Mouse (Mus musculus) left cerebral cortex, postnatal 4 days (tissue): Measurements from ENCODE around the gene E130114P18Rik. TPM values are rescaled to one million over a fixed set of nuclear protein-coding genes. Genes with fewer than 3 reads are reported as not detected.

Source experiments
- DNase-seq: peaks from one replicate; pipeline ENCODE4 v3.0.0-alpha.2; 2022
- intact Hi-C: fragments of 180-260 bp; cut with DNase I; formaldehyde crosslinking; loops from one replicate; pipeline ENCODE4 v1.15.1; 2025
- total RNA-seq, 2 experiments: library from RNA; stranded (reverse); gene quantifications; 2 replicates each; pipeline ENCODE4 v1.2.3; 2021

The E130114P18Rik gene
- 1 to 10 TPM; 6.6 to 8.2 TPM for total RNA-seq

DNA sequence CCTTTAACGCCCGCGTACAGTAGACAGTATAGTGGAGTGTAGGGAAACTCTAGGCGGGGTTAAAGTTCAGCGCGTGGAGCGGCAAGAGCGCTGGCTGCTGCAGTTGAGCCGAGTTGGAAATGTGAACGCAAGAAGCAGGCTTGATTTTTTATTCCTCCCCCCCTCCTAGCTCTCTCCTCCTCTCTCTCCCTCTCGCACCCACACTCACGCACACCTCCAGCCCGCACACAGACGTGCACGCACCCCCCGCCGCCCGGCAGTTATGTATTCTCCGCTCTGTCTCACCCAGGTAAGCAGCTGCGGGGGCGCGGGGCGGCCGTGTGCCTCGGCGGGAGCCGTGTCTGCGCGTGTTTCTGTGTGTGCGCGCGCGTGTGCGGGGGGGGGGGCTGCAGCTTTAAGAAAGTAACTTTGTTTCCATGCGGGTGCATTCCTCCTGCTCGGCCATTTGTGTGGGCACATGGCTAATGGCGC, at the start of gene E130114P18Rik:
TSS of gene E130114P18Rik (minus strand) at position 373 of the 471 bp plus-strand sequence.
- DNase-seq: peak; percentile 69
- intact Hi-C loops: no loop called here

DNA sequence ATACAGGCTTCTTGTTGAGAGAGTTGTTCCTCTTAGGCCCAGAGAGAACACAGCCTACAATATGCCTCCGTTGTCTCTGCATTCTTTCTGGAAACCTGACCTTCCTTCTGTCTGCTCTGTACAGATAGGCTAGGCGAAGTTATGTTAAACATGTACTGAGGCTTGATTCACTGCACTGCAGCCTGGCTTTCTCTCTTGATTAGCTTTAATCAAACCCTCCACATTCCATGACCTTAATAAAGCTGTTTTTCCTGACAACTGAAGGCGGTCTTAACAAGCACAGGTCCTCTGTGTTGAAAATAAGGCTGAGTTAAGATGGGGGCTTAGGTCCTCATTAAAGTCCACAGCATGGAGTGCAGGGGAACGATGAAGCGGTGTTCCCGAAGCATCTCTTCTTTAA, 49.2 kb upstream of the E130114P18Rik start:
- no peak for DNase-seq
- intact Hi-C loops: no loop called here

DNA sequence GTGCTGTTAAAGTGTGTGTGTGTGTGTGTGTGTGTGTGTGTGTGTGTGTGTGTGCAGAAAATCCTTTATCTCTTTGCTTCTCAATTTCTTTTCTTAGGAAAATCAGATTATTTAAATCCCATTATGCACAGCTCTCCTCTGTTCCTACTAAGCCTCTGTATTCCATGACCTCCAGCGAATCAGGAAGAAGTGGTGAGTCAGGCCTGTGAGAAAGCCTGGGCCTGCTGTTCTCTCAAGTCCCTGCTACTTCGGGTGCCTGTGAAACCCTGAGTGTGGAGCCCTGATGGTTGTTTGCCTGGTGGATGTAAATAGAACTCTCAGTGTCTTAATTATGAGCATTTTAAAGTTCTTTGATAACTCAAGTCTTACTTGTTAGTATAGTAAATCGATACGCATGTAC, 48.0 kb upstream of the E130114P18Rik start:
- intact Hi-C loops: no loop called here
- DNase-seq: no peak

DNA sequence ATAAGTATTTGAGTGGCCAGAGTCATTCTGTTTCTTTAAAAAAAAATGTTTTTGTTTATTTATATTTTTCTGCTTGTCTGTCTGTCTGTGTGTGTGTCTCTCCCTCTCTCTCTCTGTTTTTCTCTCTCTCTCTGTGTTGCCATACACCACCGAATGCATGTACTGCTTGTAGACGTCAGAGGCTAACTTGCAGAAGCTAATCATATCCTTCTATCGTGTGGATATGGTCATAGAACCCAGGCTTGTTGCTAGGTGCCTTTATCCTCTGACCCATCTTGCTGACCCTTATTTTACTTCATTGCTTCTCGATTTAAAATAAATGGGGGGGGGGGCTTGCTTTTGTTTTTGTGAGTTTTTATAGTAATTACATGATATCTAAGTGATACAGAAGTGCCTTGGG, 47.6 kb upstream of the E130114P18Rik start:
- intact Hi-C loops: no loop called here
- no peak for DNase-seq

DNA sequence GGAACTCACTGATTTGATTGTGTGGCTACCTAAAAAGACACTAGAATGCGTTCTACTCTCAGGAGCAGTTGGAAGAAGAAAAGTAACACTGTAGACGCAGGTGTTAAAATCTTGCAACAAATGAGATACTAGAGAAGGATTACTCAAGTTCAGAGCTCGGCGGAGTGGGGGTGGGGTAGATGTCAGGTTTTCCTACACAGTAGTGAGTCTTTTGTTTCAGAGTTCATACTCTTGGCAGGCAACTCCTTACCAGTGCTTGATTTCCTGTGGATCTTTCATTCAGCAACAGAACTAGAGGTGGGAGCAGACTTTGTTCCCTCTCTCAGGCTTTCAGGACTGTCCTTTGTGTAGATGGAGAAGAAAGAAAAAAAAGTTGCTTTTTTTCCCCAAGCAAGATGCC, 46.6 kb upstream of the E130114P18Rik start:
- no peak for DNase-seq
- intact Hi-C loops: no loop called here

DNA sequence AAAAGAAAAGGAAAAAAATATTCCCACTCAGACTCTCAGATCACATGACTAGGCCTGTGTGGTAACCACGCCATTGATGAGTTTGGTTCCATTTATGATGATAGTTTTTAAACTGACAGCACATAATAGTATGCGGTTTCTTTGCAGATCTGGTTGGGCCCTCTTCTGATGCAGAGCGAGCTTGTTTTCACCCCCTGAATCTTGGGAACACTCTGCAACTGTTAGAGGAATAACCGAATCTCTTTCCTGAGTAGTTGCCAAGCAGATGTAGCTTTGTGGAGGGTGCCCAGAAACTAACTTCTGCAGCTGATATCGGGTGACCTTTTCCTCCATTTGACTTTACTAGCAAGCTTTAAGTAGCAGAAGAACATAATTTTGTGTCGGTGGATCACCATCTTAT, 45.6 kb upstream of the E130114P18Rik start:
- no peak for DNase-seq
- intact Hi-C loops: no loop called here

DNA sequence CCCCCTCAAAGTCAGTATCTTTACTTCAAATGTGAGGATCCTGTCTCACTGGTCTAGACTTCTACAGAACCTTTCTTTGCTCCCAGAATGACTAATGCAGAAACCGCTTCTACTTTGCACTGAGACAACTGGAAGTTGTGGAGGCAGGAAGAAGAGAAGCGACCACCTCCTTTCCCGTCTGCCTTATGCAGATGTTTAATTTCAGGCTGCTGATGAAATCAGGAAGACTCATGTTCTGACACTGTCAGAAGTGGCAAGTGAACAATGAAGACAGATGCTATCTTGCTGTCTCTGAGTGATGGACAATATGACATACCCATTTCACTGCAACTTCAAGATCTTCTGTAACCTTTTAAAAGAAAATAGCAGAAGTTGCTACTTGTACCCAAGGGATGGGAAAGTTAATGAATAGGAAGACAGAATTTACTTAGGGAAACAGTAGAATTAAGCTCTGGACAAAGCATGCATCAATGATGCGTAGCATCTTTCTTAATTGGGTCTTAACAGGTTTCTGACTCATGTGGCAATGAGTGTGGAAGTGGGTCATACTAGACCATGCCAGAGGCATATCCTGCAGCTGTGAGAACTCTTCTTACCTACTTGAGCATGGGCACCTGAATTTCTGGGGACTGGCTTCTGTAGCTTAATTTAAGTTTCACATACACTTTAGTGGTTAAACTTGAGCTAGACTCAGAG, 43.8 kb upstream of the E130114P18Rik start:
- DNase-seq: no peak
- intact Hi-C loops: no loop called here

DNA sequence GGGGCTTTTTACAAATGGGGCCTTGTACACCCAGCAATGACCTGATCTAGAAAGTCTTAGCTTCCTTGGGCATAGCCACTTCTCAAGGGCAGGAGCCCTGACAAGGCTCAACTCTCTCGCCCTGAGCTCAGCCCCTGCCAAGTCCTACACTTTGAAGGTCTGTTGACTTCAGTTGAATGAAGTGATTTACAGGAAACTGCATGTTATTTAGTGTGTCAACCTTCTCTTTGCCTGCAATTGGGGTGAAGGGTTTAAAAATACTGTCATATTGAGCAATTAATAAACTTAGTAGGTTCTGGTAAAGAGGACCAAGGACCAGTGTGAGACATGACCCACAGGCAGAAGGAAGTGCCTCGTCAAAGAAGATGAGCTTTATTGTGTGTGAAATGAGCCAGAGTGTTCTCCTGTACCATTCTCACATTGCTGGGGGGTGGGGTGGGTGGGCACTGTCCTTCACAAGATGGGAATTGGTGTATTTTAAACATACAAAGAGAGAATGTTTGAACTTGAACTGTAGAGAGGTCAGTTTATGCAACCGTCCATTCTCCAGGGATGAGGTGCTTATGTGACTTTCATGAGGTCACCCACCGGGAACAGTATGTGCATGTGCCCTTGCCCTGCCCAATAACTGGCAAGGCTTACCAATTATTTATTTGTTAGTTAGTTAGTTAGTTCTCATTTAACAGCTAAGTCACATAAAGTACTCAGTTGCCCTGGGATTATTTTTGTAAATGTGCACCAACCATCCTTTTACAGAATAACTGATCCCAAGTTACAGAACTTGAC, 42.8 kb upstream of the E130114P18Rik start:
- DNase-seq: no peak
- intact Hi-C loops: no loop called here

DNA sequence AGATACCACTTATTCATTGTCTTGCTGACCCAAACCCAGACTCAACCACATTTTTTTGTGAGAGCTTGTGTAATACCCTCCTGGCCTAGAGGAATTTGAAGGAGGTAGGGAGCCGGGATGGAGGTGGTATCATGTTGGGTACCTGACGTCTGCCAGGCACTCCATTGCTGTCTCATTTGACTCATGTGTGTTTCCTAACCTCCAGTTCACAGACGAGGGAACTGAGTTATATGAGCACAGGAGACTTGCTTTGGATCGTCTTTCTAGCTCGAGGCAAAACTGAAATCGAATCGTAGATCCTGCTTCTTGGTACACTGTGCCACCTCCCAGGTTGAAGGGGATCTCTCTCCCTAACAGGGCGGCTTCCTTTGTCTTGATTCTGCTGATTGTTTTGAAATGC, 41.2 kb upstream of the E130114P18Rik start:
- no peak for DNase-seq
- intact Hi-C loops: no loop called here

DNA sequence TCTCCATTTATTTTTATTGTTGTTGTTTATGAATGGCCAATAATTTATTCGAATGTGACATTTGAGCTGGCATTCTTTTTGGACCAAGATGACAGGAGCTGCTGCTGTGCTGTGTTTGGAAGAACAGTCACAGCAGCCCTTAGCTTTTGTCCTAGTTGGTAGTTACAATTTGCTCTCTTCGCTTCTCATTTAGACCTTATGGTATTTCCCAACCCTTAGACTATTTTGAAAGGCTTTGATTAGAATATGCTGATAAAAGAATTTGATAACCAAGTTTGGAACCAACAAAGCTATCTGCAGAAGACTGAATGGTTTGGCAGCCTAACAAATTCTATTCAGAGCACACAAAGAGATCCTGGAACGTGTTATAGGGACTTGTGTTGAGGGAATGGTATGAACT, 40.6 kb upstream of the E130114P18Rik start:
- no peak for DNase-seq
- intact Hi-C loops: no loop called here

DNA sequence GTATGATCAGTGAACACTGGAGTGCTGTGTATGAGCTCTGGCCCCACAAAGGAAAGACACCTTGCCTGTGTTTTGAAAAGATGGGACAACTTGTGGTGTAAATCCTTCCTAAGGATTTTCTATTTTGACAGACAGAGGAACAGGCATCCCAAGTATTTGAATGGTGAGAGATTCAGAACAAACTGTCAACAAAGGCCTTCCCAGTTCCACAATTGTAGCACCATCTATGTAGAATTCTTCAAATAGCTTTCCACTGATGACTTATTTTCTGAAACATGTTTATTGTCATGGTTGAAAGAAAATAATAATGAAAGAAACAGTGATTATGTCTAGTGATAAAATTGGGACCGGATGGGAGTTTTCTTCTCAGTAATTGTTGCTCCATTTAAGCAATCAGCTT, 39.9 kb upstream of the E130114P18Rik start:
- DNase-seq: no peak
- intact Hi-C loops: no loop called here

DNA sequence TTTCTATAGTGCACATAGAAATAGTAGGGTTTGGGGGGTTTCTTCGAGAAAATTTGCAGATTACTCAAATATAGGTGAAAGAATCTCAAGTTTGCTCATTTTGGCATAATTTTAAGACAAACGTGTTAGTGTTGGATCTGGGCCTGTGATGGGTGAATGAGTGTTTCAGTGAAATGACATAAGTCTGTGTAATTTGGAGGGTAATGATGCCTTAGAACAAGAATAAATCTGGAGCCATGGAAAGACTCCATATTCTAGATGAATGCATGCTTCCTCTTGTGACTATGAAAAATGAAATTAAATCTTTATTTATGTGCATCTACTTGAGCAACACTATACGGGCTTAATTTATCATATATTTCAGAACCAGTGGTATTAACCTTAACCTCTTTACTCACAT, 38.9 kb upstream of the E130114P18Rik start:
- no peak for DNase-seq
- intact Hi-C loops: no loop called here

DNA sequence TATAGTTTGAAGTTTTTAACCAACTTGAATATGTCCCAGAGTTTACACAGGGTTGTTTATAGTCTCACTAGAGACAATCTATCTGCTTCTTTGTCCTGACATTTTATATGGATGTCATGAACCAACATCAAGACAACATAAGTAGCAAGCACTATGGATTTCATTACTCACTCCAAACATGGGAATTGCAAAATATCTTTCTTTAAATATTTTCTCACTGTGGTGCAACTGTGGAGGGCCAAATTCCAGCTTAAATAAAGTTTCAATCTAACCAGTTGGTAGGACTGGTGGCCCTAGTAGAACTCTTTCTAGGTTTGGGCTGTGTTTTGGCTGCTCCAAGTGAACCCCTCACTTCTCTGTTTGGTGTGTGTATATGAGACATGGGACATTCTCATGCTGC, 38.1 kb upstream of the E130114P18Rik start:
- intact Hi-C loops: no loop called here
- DNase-seq: no peak

DNA sequence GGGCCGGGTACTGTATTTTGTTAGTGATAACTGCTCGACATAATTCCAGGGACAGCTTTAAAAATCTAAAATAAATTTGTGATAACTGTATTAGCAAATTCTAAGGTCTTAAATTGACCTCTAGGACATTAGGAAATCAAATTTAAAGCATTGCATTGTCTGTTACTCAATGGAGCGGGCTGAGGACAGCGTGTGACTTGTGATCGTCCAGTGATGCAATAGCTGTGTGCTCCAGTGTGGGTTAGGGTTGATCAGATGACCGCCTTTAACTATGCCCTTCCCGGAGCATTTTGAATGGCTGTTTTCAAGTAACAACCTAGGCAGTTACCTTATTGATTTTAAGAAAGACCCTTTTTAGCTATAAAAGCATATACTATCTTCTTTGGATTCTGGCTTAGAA, 36.6 kb upstream of the E130114P18Rik start:
- DNase-seq: no peak
- intact Hi-C loops: no loop called here

DNA sequence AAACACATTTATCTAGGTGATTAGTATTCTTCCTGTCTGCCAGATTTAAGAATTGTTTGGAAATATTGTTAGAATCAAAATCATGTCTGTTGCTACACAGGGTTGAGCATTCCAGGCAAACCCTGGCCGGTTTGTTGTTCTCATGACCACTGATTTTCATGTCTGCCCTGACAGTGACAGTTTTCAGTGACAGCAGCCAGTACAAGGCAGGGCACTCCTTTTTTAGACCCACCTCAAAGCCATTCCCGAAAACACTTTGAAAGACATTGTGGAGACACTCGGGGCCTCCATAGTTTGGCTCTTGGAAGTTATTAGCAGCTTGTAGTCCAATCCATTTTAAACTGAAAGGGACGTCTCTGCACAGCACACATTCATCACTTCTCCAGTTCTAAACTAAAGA, 36.1 kb upstream of the E130114P18Rik start:
- intact Hi-C loops: no loop called here
- DNase-seq: no peak

DNA sequence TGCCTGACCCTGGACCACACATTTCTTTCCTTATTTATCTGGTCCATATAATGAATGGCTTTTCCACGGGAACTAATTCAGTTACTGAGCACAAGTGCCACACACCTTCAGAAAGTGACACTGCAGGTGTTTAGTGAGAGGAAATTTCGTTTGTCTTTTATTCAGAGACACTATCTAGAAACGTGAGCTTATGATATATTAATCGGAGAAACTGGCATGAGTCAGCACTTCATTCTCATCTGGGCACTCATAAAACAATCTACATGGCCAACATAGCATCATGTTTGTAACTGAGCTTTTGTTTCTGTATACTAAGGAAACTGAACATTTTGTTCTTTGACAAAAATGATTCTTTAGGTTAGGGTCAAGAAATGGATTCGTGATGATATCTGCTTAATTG, 35.2 kb upstream of the E130114P18Rik start:
- no peak for DNase-seq
- intact Hi-C loops: no loop called here

DNA sequence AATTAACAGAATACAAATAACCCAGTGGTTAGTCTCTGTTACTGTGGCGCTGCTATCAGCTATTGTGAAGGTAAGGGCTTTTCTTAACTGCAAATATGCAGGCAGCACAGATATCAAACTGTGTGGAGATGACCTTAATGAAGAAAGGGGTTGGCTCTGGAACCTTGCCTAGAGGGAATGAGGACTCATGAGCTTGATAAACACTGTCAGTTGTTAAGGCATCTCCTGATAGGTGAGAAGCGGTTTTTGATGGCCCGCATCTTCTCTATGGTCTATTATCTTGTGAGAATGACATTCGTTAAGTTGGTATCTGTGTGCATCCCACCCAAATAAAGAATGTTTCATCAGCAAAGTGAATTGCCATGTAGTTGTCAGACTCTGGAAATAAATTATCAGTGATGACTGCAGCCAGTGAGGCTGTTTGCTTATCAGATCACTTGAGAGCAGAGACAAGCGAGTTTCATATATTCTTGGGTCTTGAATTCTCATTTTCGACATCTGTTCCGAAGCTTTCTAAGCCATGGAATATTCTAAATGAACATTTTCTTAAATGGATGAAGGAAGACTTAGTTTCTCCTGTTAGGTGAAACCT, 32.6 kb upstream of the E130114P18Rik start:
- no peak for DNase-seq
- intact Hi-C loops: no loop called here

DNA sequence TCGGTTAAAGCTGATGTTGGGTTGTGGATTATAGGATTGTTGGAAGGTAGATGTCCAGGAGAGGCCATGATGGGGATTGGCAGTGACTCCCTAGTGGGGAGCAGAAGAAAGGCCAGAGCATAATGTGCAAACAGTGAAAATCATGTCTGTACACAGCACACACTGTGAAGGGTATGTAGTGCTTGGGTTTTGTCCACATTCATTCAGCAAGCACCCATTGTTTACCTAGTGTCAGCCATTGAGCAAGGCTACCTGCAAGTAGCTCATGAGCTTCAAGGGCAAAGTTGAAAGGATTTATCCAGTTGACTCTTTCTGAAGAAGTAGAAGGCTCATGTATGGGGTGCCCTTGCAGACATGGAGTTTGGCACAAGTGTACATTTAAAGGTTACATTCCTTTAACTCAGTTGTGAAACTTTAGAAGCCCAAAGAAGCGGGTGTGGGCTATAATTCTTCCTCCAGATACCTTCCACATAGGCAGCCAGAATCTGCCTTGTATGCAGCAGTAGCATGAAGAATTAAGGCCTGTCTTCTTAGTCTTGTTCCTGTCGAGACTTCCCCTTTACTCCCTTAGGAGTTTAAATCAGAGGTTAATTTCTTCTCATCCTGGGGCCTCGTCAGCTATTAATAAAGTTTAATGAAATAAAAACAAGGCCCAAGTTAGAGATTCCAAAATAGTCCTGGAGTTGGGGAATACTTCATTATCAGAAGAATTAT, 31.9 kb upstream of the E130114P18Rik start:
- no peak for DNase-seq
- intact Hi-C loops: no loop called here

DNA sequence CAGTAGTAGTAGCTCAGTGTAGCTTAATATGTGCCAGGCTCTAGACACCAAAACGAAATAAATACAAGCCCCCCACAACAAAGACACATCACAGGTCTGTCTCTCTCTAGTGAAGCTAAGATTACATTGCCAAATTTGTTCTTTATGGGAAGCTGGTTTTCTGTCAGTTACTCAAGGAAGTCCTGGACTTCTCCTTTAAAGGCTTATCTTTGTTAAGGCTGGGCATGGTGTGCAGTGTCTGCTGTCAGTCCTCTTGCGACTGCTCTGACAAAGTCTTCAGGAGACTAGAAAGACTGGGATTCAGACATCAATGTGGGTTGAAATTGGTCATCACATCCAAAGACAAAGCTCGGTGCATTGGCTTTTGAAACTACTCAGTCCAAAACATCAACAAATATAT, 31.0 kb upstream of the E130114P18Rik start:
- no peak for DNase-seq
- intact Hi-C loops: no loop called here

DNA sequence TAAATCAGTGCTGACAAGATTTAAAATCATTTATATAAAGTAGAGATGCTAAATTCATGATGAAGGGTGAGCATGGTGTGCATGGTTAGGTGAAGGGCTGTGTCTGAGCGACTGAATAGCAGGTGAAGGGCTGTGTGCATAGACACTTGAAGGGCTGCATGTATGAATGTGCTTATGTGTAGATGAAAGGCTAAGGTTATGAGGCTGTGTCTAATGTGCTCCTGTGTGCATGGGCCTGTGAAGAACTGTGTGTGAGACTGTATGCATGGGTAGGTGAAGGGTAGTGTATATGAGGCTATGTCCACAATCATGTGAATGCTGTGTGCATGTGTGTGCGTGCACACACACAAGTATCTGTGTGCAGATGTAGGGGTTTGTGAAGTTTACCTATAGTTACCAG, 29.0 kb upstream of the E130114P18Rik start:
- intact Hi-C loops: no loop called here
- no peak for DNase-seq
